Mouse (Mus musculus): ENCODE results near the gene Galnt16. TPM values are rescaled to one million over a fixed set of nuclear protein-coding genes. Genes with fewer than 3 reads are reported as not detected.

Gene Galnt16
- polyA plus RNA-seq, 1 experiment from 2014 or later = 28.5 TPM

- no peak overlapping the region for H3K4me3 ChIP-seq (replicated peaks; ENCODE audit: low read length)
- no peak for ATAC-seq
- H3K9ac ChIP-seq (replicated peaks; ENCODE audit: low read depth, low read length) = no peak overlapping the region
- H3K9me3 ChIP-seq (ENCODE audit: control insufficient read depth, low read length) = no peaks in the 10 kb centered on the region
- no peak overlapping the region for H3K27ac ChIP-seq (ENCODE audit: low read length)
- 44% methylated on average over 2 of the region's 2 CpGs for WGBS
- H3K4me2 ChIP-seq (ENCODE audit: low read length) = no peak overlapping the region
- no peaks in the 10 kb centered on the region for H3K36me3 ChIP-seq (ENCODE audit: control insufficient read depth, insufficient read depth)
- peaks cover 23% of the 10 kb centered on the region for H3K4me1 ChIP-seq (replicated peaks; ENCODE audit: control insufficient read depth, insufficient read depth, low read length)
- H3K27me3 ChIP-seq (replicated peaks; ENCODE audit: control insufficient read depth, insufficient read depth, low read length) = no peaks in the 10 kb centered on the region
Measured at GRCm38 (mm10) chr12:80526511-80526910, 8.4 kb downstream of the Galnt16 start.

GRCm38 (mm10) chr12:80527727-80528389 is 9.8 kb downstream of the Galnt16 start:
- H3K9ac ChIP-seq (replicated peaks; ENCODE audit: low read depth, low read length) = no peak overlapping the region
- peaks cover 20% of the 10 kb centered on the region for H3K4me1 ChIP-seq (replicated peaks; ENCODE audit: control insufficient read depth, insufficient read depth, low read length)
- WGBS = 54% methylated on average over 5 of the region's 5 CpGs
- no peaks in the 10 kb centered on the region for H3K9me3 ChIP-seq (ENCODE audit: control insufficient read depth, low read length)
- H3K4me2 ChIP-seq (ENCODE audit: low read length) = no peak overlapping the region
- H3K27ac ChIP-seq (ENCODE audit: low read length) = peak overlapping the region; percentile 16; the same call in 1 of the 2 replicates
- ATAC-seq = peak; percentile 52
- no peak overlapping the region for H3K4me3 ChIP-seq (replicated peaks; ENCODE audit: low read length)
- no peaks in the 10 kb centered on the region for H3K27me3 ChIP-seq (replicated peaks; ENCODE audit: control insufficient read depth, insufficient read depth, low read length)
- H3K36me3 ChIP-seq (ENCODE audit: control insufficient read depth, insufficient read depth) = no peaks in the 10 kb centered on the region

- no peak overlapping the region for H3K4me2 ChIP-seq (ENCODE audit: low read length)
- peaks cover 22% of the 10 kb centered on the region for H3K4me1 ChIP-seq (replicated peaks; ENCODE audit: control insufficient read depth, insufficient read depth, low read length)
- no peaks in the 10 kb centered on the region for H3K27me3 ChIP-seq (replicated peaks; ENCODE audit: control insufficient read depth, insufficient read depth, low read length)
- H3K9ac ChIP-seq (replicated peaks; ENCODE audit: low read depth, low read length) = no peak overlapping the region
- no peak overlapping the region for H3K4me3 ChIP-seq (replicated peaks; ENCODE audit: low read length)
- H3K36me3 ChIP-seq (ENCODE audit: control insufficient read depth, insufficient read depth) = no peaks in the 10 kb centered on the region
- no peaks in the 10 kb centered on the region for H3K9me3 ChIP-seq (ENCODE audit: control insufficient read depth, low read length)
- 73% methylated on average over 2 of the region's 2 CpGs for WGBS
- no peak overlapping the region for H3K27ac ChIP-seq (ENCODE audit: low read length)
- ATAC-seq = no peak
Measured at GRCm38 (mm10) chr12:80530052-80530451, 12.0 kb downstream of the Galnt16 start.

GRCm38 (mm10) chr12:80530630-80531029 is 12.6 kb downstream of the Galnt16 start:
- H3K4me1 ChIP-seq (replicated peaks; ENCODE audit: control insufficient read depth, insufficient read depth, low read length) = peaks cover 17% of the 10 kb centered on the region
- H3K9me3 ChIP-seq (ENCODE audit: control insufficient read depth, low read length) = no peaks in the 10 kb centered on the region
- H3K27ac ChIP-seq (ENCODE audit: low read length) = no peak overlapping the region
- H3K4me2 ChIP-seq (ENCODE audit: low read length) = no peak overlapping the region
- 68% methylated on average over 6 of the region's 6 CpGs for WGBS
- H3K9ac ChIP-seq (replicated peaks; ENCODE audit: low read depth, low read length) = no peak overlapping the region
- H3K27me3 ChIP-seq (replicated peaks; ENCODE audit: control insufficient read depth, insufficient read depth, low read length) = no peaks in the 10 kb centered on the region
- H3K36me3 ChIP-seq (ENCODE audit: control insufficient read depth, insufficient read depth) = no peaks in the 10 kb centered on the region
- no peak for ATAC-seq
- H3K4me3 ChIP-seq (replicated peaks; ENCODE audit: low read length) = no peak overlapping the region

- WGBS = 87% methylated on average over 10 of the region's 10 CpGs
- H3K36me3 ChIP-seq (ENCODE audit: control insufficient read depth, insufficient read depth) = no peaks in the 10 kb centered on the region
- no peak overlapping the region for H3K9ac ChIP-seq (replicated peaks; ENCODE audit: low read depth, low read length)
- peaks cover 10% of the 10 kb centered on the region for H3K4me1 ChIP-seq (replicated peaks; ENCODE audit: control insufficient read depth, insufficient read depth, low read length)
- H3K4me2 ChIP-seq (ENCODE audit: low read length) = no peak overlapping the region
- H3K9me3 ChIP-seq (ENCODE audit: control insufficient read depth, low read length) = no peaks in the 10 kb centered on the region
- no peak overlapping the region for H3K27ac ChIP-seq (ENCODE audit: low read length)
- no peaks in the 10 kb centered on the region for H3K27me3 ChIP-seq (replicated peaks; ENCODE audit: control insufficient read depth, insufficient read depth, low read length)
- no peak for ATAC-seq
- H3K4me3 ChIP-seq (replicated peaks; ENCODE audit: low read length) = no peak overlapping the region
Measured at GRCm38 (mm10) chr12:80531585-80531984, 13.5 kb downstream of the Galnt16 start.

GRCm38 (mm10) chr12:80533876-80534275 is 15.8 kb downstream of the Galnt16 start:
- Histone ChIP-seq H3K4me1 (replicated peaks; ENCODE audit: control insufficient read depth, insufficient read depth, low read length) (peaks cover 2% of the 10 kb centered on the region; the same call in 1 of the 2 replicates), H3K9ac (replicated peaks; ENCODE audit: low read depth, low read length) (no peak overlapping the region), H3K9me3 (ENCODE audit: control insufficient read depth, low read length) (no peaks in the 10 kb centered on the region), H3K4me3 (replicated peaks; ENCODE audit: low read length) (no peak overlapping the region), H3K4me2 (ENCODE audit: low read length) (no peak overlapping the region), H3K27ac (ENCODE audit: low read length) (no peak overlapping the region), H3K36me3 (ENCODE audit: control insufficient read depth, insufficient read depth) (no peaks in the 10 kb centered on the region), H3K27me3 (replicated peaks; ENCODE audit: control insufficient read depth, insufficient read depth, low read length) (no peaks in the 10 kb centered on the region)
- no peak for ATAC-seq
- WGBS = 54% methylated on average over 2 of the region's 2 CpGs

- Histone ChIP-seq H3K4me3 (replicated peaks; ENCODE audit: low read length) (no peak overlapping the region), H3K9ac (replicated peaks; ENCODE audit: low read depth, low read length) (no peak overlapping the region), H3K9me3 (ENCODE audit: control insufficient read depth, low read length) (no peaks in the 10 kb centered on the region), H3K4me2 (ENCODE audit: low read length) (no peak overlapping the region), H3K4me1 (replicated peaks; ENCODE audit: control insufficient read depth, insufficient read depth, low read length) (0 out of 2 replicates have a peak, but pooled peaks cover 2% of the 10 kb centered on the region), H3K27ac (ENCODE audit: low read length) (no peak overlapping the region), H3K36me3 (ENCODE audit: control insufficient read depth, insufficient read depth) (no peaks in the 10 kb centered on the region), H3K27me3 (replicated peaks; ENCODE audit: control insufficient read depth, insufficient read depth, low read length) (no peaks in the 10 kb centered on the region)
- no peak for ATAC-seq
- 91% methylated on average over 2 of the region's 2 CpGs for WGBS
Measured at GRCm38 (mm10) chr12:80537313-80537712, 19.2 kb downstream of the Galnt16 start.

GRCm38 (mm10) chr12:80538311-80538710 is 20.2 kb downstream of the Galnt16 start:
- no peaks in the 10 kb centered on the region for H3K9me3 ChIP-seq (ENCODE audit: control insufficient read depth, low read length)
- no peak for ATAC-seq
- no peak overlapping the region for H3K4me3 ChIP-seq (replicated peaks; ENCODE audit: low read length)
- H3K9ac ChIP-seq (replicated peaks; ENCODE audit: low read depth, low read length) = no peak overlapping the region
- 0 out of 2 replicates have a peak, but pooled peaks cover under 1% of the 10 kb centered on the region for H3K4me1 ChIP-seq (replicated peaks; ENCODE audit: control insufficient read depth, insufficient read depth, low read length)
- no peak overlapping the region for H3K4me2 ChIP-seq (ENCODE audit: low read length)
- no peaks in the 10 kb centered on the region for H3K36me3 ChIP-seq (ENCODE audit: control insufficient read depth, insufficient read depth)
- H3K27me3 ChIP-seq (replicated peaks; ENCODE audit: control insufficient read depth, insufficient read depth, low read length) = no peaks in the 10 kb centered on the region
- H3K27ac ChIP-seq (ENCODE audit: low read length) = no peak overlapping the region
- 72% methylated on average over 6 of the region's 6 CpGs for WGBS

- WGBS = 14% methylated on average over 4 of the region's 4 CpGs
- peak; percentile 45 for ATAC-seq
- Histone ChIP-seq H3K27ac (ENCODE audit: low read length) (peak overlapping the region; percentile 30; the same call in 1 of the 2 replicates), H3K9me3 (ENCODE audit: control insufficient read depth, low read length) (no peaks in the 10 kb centered on the region), H3K4me3 (replicated peaks; ENCODE audit: low read length) (no peak overlapping the region), H3K9ac (replicated peaks; ENCODE audit: low read depth, low read length) (no peak overlapping the region), H3K4me2 (ENCODE audit: low read length) (no peak overlapping the region), H3K27me3 (replicated peaks; ENCODE audit: control insufficient read depth, insufficient read depth, low read length) (no peaks in the 10 kb centered on the region), H3K36me3 (ENCODE audit: control insufficient read depth, insufficient read depth) (no peaks in the 10 kb centered on the region), H3K4me1 (replicated peaks; ENCODE audit: control insufficient read depth, insufficient read depth, low read length) (peaks cover 11% of the 10 kb centered on the region)
Measured at GRCm38 (mm10) chr12:80545310-80545709, 27.2 kb downstream of the Galnt16 start.
